Mouse (Mus musculus): ENCODE data around the gene Prm2. TPM values are rescaled to one million over a fixed set of nuclear protein-coding genes. Genes with fewer than 3 reads are reported as not detected.
"Not testable (repeated sequence)": the region's sequence is repeated elsewhere in the genome, so short reads cannot be mapped to it uniquely, and the experiment has no call there.

Prm2 gene
- total and polyA plus RNA-seq, 3 experiments: 0.19 TPM; not detected in 2

- no peak for DNase-seq
These were observed 14.4 kb upstream of the Prm2 start for GRCm38 (mm10) chr16:10810376-10810775.

- no peak for DNase-seq
These were observed 10.0 kb upstream of the Prm2 start, which contains the start of gene Prm1 for GRCm38 (mm10) chr16:10805789-10806527. Prm1 (minus strand) TSS chr16:10805839.

DNA sequence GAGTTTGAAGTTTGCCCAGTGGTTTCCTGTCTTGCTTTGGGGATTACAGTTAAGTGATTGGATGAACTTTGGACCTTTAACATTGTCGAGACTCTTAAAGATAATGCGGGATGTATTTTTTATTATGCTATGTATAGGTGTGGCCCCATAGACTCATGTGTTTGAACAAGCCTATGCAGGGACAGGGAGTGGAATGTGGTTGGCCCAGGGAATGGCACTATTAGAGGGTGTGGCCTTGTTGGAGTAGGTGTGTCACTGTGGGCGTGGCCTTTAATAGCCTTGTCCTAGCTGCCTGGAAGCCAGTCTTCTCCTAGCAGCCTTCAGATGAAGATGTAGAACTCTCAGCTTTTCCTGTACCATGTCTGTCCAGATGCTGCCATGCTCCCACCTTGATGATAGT lies 6.5 kb upstream of the Prm2 start:
- DNase-seq: not testable (repeated sequence)

DNA sequence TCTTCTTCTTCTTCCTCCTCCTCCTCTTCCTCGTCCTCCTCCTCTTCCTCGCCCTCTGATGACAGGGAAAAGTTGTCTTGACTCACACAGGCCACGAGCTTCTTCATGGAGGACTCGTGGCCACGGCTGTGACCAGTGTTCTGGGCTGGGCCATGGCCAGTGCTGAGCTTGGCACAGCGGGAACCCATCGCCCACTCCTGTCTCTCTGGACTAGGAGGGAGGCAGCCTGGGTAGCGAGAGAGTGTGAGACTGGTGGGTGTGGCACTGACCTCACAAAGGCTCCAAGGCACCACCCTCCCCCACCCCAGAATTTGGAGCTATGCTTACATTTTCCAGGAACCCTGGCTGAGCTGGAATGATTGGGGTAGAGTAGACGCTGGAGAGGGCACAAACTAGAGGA lies 5.2 kb downstream of the Prm2 start, which contains the start of gene Prm3:
Prm3 (minus strand) TSS at position 213 of the 400 bp plus-strand sequence.
- no peak for DNase-seq

GRCm38 (mm10) chr16:10788866-10789265 lies 7.1 kb downstream of the Prm2 start:
- DNase-seq: no peak

DNA sequence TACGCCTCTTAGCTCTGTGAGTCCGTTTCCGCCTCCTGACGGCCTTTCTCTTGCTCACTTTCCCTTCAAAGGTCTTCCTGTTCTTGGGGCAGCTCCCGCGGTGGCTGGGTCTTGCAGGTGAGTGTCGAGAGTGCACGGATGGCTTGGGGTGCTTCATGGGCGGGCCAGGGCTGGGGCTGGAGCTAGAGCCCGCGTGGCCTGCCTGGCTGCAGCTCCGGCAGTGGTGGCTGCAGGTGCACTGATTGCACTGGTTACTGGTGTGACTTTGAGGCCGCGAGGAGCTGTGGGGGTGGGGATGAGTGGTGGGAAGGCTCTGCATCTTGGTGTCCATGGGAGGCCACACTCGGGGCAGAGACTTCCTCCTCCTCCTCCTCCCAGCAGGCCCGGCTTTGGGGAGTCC lies 7.7 kb downstream of the Prm2 start, which contains the start of gene Tnp2:
Tnp2 (minus strand) TSS at position 390 of the 400 bp plus-strand sequence.
- DNase-seq: no peak

GRCm38 (mm10) chr16:10787548-10788058 lies 8.3 kb downstream of the Prm2 start:
- DNase-seq: no peak

DNA sequence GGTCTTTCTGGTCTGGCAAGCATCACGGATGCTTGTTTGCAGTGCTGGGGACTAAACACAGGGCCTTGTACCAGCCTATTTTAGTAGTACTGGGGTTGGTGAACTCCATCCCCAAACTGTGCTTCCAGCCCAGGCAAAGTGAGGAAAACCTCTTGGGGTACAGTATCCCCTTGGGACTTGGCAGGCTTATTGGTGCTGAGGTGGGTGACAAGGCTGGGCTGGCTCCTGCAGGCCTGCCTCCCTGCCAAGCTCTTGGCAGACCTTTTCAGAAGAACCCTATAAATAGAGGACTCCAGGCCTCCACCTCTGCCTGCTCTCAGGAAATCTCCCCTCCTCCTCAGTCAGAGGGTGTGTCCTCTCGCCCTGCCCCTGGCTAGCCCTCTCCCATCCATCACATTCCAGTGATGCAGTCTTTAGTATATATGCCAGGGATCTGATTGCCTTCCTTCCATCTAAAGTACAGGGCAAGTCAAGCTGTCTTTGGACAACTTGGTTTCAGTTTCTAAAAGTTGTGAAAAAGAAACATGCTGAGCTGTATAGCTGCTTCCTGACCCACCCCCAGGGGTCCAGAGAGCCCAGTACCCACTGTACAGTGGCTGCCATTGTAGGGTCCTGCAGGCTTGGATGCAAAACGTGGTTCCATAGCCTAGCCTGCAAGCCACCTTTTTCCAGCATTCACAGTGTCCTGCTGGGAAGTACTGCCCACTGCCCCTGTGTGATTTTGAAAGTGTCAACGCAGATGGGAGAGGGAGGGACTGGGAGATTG lies 9.0 kb downstream of the Prm2 start:
- peak; percentile 35 for DNase-seq

DNA sequence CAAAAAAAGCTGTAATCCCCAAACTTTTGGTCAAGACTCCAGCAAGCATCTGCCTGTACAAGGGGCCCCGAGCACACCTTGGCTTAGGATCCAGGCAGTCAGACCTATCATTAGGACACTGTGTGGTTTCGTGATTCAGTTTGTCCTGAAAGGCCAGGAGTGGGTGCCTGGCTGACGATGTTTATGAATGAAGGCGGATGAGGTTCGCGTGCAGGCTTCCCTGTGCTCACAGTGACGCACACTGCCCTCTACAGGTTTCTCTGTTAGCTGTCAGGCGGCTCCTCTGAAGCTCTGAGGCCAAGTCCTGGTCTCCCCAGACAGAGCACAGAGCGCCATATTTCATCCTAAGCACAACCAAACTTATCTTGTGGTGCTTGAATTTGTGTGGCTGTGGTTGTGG lies 9.6 kb downstream of the Prm2 start:
- peak; percentile 89 for DNase-seq

DNA sequence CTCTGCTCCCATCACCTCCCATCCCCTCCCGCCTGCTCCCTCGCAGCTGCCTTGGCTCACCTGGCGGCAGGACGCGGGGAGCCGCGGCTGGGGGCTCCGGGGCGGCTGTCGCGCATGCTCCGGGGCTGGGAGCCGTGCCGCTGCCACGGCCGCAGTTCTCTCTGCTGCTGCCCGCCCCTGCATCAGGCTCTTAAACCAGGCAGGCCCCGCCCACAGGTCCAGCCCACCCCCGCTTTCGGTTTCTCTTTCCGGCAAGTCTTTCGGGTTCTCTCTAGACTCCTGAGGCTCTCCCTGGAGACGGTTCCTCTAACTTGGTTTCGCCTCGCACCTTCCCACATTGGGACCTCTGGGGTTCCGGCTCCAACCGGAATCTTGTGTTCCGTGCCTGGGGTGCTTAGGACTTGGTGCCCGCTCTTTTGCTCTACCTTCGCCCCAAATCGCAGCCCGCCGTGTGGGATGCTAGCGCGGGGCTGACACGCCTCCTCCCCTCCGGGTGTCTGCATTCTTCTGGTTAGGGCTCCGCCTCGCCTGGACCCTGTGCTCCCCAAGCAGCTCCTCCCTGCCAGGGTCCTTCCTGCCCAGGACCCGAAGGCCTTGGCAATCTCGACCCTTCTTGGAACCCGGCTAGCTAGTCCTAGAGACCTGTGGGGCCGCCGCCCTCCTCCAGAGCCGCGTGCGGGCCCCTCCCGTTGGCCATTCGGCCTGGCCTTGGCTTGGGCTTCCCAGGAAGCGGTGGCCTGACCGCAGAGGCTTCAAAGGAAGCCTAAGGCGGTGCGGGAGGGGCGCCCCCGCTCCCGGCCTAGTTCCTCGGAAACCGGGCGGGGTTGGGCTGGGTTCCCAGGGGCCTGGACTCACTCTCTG lies 10.3 kb downstream of the Prm2 start, which contains the start of gene Socs1:
Socs1 (minus strand) TSS at position 166 of the 861 bp plus-strand sequence.
- peak; percentile 96 for DNase-seq

GRCm38 (mm10) chr16:10784793-10785370 lies 11.1 kb downstream of the Prm2 start:
- peak; percentile 96 for DNase-seq

- peak; percentile 69 for DNase-seq
These were observed 11.8 kb downstream of the Prm2 start for GRCm38 (mm10) chr16:10783883-10784792.

DNA sequence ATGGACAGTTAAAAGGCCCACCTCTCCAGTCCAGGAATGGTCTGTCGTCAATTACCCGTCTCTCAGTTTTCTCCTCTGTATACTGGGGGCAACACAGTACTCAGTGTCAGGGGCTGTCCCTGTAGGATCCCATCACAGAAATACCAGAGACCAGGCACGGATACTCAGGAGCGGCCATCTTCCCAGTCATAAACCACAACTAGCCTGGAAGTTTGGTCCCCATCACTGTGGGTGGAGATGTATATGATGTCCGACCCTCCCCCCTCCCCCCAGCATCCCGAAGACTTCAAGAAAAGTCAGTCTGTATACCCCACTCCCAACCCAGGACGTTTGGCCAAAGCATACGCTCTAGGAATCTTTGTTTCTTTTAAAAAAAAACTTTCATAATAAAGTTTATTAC lies 12.5 kb downstream of the Prm2 start:
- DNase-seq: no peak

GRCm38 (mm10) chr16:10783152-10783434 lies 12.8 kb downstream of the Prm2 start:
- DNase-seq: peak; percentile 30

DNA sequence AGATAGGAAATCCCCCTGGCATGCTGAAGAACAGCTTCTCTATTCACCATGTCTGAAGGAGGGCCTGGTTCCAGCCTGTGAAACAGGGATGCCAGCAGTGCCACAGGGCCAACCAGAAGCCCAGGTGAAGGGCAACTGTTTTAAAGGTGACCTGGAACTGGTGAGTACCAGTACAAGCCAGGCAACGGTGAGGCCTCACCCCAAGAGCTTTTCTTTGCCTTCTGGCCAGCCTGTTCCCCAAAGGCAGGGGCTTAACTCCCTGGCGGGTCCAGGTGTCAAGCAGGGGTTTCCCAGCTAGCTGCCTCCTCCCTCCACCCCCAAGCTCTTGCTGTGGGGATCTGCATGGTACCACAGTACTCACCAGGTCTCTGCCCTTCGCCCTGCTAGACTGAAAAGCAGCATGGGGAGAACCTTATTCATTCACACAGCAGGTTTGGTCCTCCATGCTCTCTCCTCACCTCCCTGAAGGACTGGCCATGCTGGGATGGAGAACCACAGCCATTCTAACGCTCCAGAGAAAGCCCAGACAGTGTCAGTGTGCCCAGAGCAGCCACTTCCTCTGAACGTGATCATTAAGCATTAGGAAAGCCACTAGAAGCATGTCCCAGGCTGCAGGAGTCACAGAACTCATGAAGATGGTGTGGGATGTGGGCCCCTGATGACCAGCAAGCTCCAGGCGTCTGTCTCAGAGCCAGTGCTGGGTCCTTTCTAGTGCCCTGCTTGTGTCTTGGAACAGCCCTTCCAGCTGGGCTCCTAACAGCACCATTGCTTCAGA lies 13.4 kb downstream of the Prm2 start:
- peak; percentile 21 for DNase-seq

DNA sequence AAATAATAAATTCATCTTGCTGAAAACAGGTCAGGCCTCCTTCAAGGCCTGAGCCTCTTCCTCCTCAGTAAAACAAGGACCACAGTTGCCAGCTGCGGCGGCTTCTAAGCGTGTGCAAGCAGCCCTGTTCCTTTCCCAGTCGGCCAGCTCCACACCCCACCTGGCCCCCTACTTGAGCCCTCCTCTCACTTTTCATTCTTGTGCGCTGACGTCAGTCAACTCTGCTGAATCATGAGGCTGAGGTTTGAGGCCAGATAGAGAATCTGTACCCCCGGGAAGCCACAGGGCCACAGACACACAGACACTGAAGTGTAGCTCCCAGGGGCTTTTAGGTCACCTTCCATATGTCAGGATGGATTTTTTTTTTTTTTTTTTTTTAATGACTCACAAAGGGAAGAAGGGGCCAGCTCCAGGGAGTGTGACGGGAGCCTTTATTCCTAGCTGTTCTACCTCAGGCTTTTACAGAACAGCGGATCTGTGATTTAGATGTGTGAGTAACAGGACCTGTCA lies 14.0 kb downstream of the Prm2 start:
- DNase-seq: peak; percentile 60

GRCm38 (mm10) chr16:10780631-10781120 lies 15.3 kb downstream of the Prm2 start:
- DNase-seq: no peak

GRCm38 (mm10) chr16:10777579-10778160 lies 18.3 kb downstream of the Prm2 start:
- DNase-seq: peak; percentile 60

GRCm38 (mm10) chr16:10776322-10776721 lies 19.6 kb downstream of the Prm2 start:
- peak; percentile 74 for DNase-seq

All from adrenal gland, adult 2 months (tissue).